Mouse (Mus musculus) 3134 (cell line): Measurements from ENCODE around the gene Ercc6.

ENCODE experiments used
- DNase-seq: peaks from one replicate; pipeline ENCODE4 v3.0.0-alpha.2; 2011; ENCODE audit warnings: low spot score; ENCODE audit not compliant: insufficient read length; ENCODE audit errors: extremely low read depth

Ercc6 gene

GRCm38 (mm10) chr14:32513336-32514032 lies at the start of gene Ercc6:
TSS of gene Ercc6 (plus strand) at chr14:32513521.
- peak; percentile 93 for DNase-seq

GRCm38 (mm10) chr14:32464601-32465505 lies 48.5 kb upstream of the Ercc6 start, which contains the start of gene Slc18a3:
TSS of gene Slc18a3 (minus strand) at chr14:32464850.
- DNase-seq = no peak

GRCm38 (mm10) chr14:32465506-32465870 lies 47.8 kb upstream of the Ercc6 start:
- no peak for DNase-seq

GRCm38 (mm10) chr14:32465889-32466288 lies 47.4 kb upstream of the Ercc6 start, which contains the start of gene Chat:
TSS of gene Chat (minus strand) at chr14:32465989.
- no peak for DNase-seq

- DNase-seq = no peak
Observed at GRCm38 (mm10) chr14:32467606-32468005, 45.7 kb upstream of the Ercc6 start.

- DNase-seq = no peak
Observed at GRCm38 (mm10) chr14:32472996-32473395, 40.3 kb upstream of the Ercc6 start.

GRCm38 (mm10) chr14:32476559-32476958 lies 36.8 kb upstream of the Ercc6 start:
- DNase-seq = no peak

GRCm38 (mm10) chr14:32477581-32477980 lies 35.7 kb upstream of the Ercc6 start:
- DNase-seq = no peak

GRCm38 (mm10) chr14:32482061-32482460 lies 31.3 kb upstream of the Ercc6 start:
- no peak for DNase-seq

- peak; percentile 67 for DNase-seq
Observed at GRCm38 (mm10) chr14:32492521-32492920, 20.8 kb upstream of the Ercc6 start.

- no peak for DNase-seq
Observed at GRCm38 (mm10) chr14:32496115-32496850, 17.0 kb upstream of the Ercc6 start.

- DNase-seq = no peak
Observed at GRCm38 (mm10) chr14:32501303-32501702, 12.0 kb upstream of the Ercc6 start.

GRCm38 (mm10) chr14:32502764-32503688 lies 10.3 kb upstream of the Ercc6 start:
- DNase-seq = no peak

GRCm38 (mm10) chr14:32503897-32504296 lies 9.4 kb upstream of the Ercc6 start:
- no peak for DNase-seq

GRCm38 (mm10) chr14:32506329-32506728 lies 7.0 kb upstream of the Ercc6 start:
- peak; percentile 18 for DNase-seq

- DNase-seq = no peak
Observed at GRCm38 (mm10) chr14:32507216-32507615, 6.1 kb upstream of the Ercc6 start.

GRCm38 (mm10) chr14:32508105-32508835 lies 5.1 kb upstream of the Ercc6 start:
- DNase-seq = no peak

GRCm38 (mm10) chr14:32509443-32509961 lies 3.8 kb upstream of the Ercc6 start:
- DNase-seq = no peak

GRCm38 (mm10) chr14:32512912-32513311 lies 409 bp upstream of the Ercc6 start:
- no peak for DNase-seq
